Mouse (Mus musculus) layer of hippocampus, postnatal 25 days (tissue): ENCODE measurements around the gene Sergef. TPM values are rescaled to one million over a fixed set of nuclear protein-coding genes. Genes with fewer than 3 reads are reported as not detected.
A peak's percentile ranks its signal among the peaks of the same experiment; 100 is the strongest.

Source experiments
- DNase-seq, 2 experiments: peaks; one replicate each; pipeline ENCODE4 v3.0.0; 2022; ENCODE audit warnings: mixed read lengths in 2 of 2, low spot score in 1 of 2; ENCODE audit errors: extremely low spot score in 1 of 2
- total RNA-seq, 2 experiments: library from RNA; stranded (reverse); gene quantifications; 2 replicates each; pipeline ENCODE4 v1.2.3; 2021

The Sergef gene
- total RNA-seq, 2 experiments from 2014 or later: 40.2 to 46.2 TPM

GRCm38 (mm10) chr7:46510806-46511205 lies 128.8 kb downstream of the Sergef start:
- DNase-seq: no peak

GRCm38 (mm10) chr7:46509391-46510310 lies 130.0 kb downstream of the Sergef start:
- peak in 1 of 2 experiments; percentile 31 for DNase-seq

GRCm38 (mm10) chr7:46508590-46509318 lies 130.9 kb downstream of the Sergef start:
- no peak for DNase-seq

- no peak for DNase-seq
Observed at GRCm38 (mm10) chr7:46504157-46504556, 135.4 kb downstream of the Sergef start.

- DNase-seq: no peak
Observed at GRCm38 (mm10) chr7:46502650-46503049, 137.0 kb downstream of the Sergef start.

GRCm38 (mm10) chr7:46501458-46501857 lies 138.1 kb downstream of the Sergef start:
- DNase-seq: no peak

- no peak for DNase-seq
Observed at GRCm38 (mm10) chr7:46499561-46499960, 140.0 kb downstream of the Sergef start.

- DNase-seq: no peak
Observed at GRCm38 (mm10) chr7:46492134-46492678, 147.4 kb downstream of the Sergef start.

- no peak for DNase-seq
Observed at GRCm38 (mm10) chr7:46487354-46487753, 152.3 kb downstream of the Sergef start.

- no peak for DNase-seq
Observed at GRCm38 (mm10) chr7:46486761-46487160, 152.8 kb downstream of the Sergef start.

- DNase-seq: no peak
Observed at GRCm38 (mm10) chr7:46484223-46484622, 155.4 kb downstream of the Sergef start.

GRCm38 (mm10) chr7:46483050-46483449 lies 156.6 kb downstream of the Sergef start:
- DNase-seq: no peak

- no peak for DNase-seq
Observed at GRCm38 (mm10) chr7:46482099-46482531, 157.5 kb downstream of the Sergef start.

- no peak for DNase-seq
Observed at GRCm38 (mm10) chr7:46479793-46480192, 159.8 kb downstream of the Sergef start.

GRCm38 (mm10) chr7:46477456-46477855 lies 162.2 kb downstream of the Sergef start:
- no peak for DNase-seq

- no peak for DNase-seq
Observed at GRCm38 (mm10) chr7:46475464-46475863, 164.1 kb downstream of the Sergef start.

- no peak for DNase-seq
Observed at GRCm38 (mm10) chr7:46473141-46473540, 166.5 kb downstream of the Sergef start.

- no peak for DNase-seq
Observed at GRCm38 (mm10) chr7:46471054-46471737, 168.4 kb downstream of the Sergef start.

- DNase-seq: no peak
Observed at GRCm38 (mm10) chr7:46469542-46469941, 170.1 kb downstream of the Sergef start.

GRCm38 (mm10) chr7:46466422-46466981 lies 173.1 kb downstream of the Sergef start:
- DNase-seq: no peak
